Mouse (Mus musculus) lung, embryonic 14.5 days (tissue): ENCODE measurements at regions not wholly inside any gene's neighbourhood (a gene's known extent, or its start where the extent isn't known, plus 50 kb on each side); places are given as distances from the start of the nearest gene placed in this dataset.
"Not testable (repeated sequence)": the region's sequence is repeated elsewhere in the genome, so short reads cannot be mapped to it uniquely, and the experiment has no call there.

Experiments used
- ATAC-seq: fragments of 200-750 bp; cut with Nextera tagmentation; 2 replicates; pipeline ENCODE4 v1.8.0; 2017; ENCODE audit warnings: mild to moderate bottlenecking, moderate TSS enrichment, moderate library complexity; ENCODE audit not compliant: insufficient read depth
- DNase-seq: peaks from one replicate; pipeline ENCODE4 v3.0.0-alpha.2; 2015
- H3K27ac ChIP-seq: fragments of 300-500 bp; sonication (generic); 2 replicates; pipeline ENCODE4 v1.5.1; 2014; ENCODE audit warnings: low read depth, mild to moderate bottlenecking, moderate library complexity
- H3K27me3 ChIP-seq: fragments of 300-500 bp; sonication (generic); 2 replicates; pipeline ENCODE4 v1.6.1; 2014; ENCODE audit warnings: low read length, control low read depth; ENCODE audit not compliant: insufficient read depth
- H3K36me3 ChIP-seq: fragments of 300-500 bp; sonication (generic); 2 replicates; pipeline ENCODE4 v1.6.1; 2014; ENCODE audit warnings: control low read depth; ENCODE audit not compliant: insufficient read depth
- H3K4me1 ChIP-seq: fragments of 300-500 bp; sonication (generic); 2 replicates; pipeline ENCODE4 v1.6.1; 2014; ENCODE audit warnings: antibody characterized with exemption, control low read depth; ENCODE audit not compliant: insufficient read depth
- H3K4me2 ChIP-seq: fragments of 300-500 bp; sonication (generic); 2 replicates; pipeline ENCODE4 v1.6.1; 2014; ENCODE audit warnings: mild to moderate bottlenecking
- H3K4me3 ChIP-seq: fragments of 300-500 bp; sonication (generic); 2 replicates; pipeline ENCODE4 v1.5.1; 2014; ENCODE audit warnings: low read depth, low read length
- H3K9ac ChIP-seq: fragments of 300-500 bp; sonication (generic); 2 replicates; pipeline ENCODE4 v1.6.1; 2014
- H3K9me3 ChIP-seq: fragments of 300-500 bp; sonication (generic); 2 replicates; pipeline ENCODE4 v1.6.1; 2016; ENCODE audit warnings: low read depth, low read length, control low read depth
- CTCF ChIP-seq: IDR thresholded peaks from 2 replicates; pipeline ENCODE4 v1.5.1; 2016; ENCODE audit warnings: antibody characterized with exemption, low read depth
- WGBS: fragments of 180-500 bp; shearing (Covaris S2); extraction: QIAGEN DNeasy Blood & Tissue Kit; methylation state at CpG from one replicate; pipeline ENCODE4 v1.1.7; 2014; 5-methylcytosine and 5-hydroxymethylcytosine counted together

DNA sequence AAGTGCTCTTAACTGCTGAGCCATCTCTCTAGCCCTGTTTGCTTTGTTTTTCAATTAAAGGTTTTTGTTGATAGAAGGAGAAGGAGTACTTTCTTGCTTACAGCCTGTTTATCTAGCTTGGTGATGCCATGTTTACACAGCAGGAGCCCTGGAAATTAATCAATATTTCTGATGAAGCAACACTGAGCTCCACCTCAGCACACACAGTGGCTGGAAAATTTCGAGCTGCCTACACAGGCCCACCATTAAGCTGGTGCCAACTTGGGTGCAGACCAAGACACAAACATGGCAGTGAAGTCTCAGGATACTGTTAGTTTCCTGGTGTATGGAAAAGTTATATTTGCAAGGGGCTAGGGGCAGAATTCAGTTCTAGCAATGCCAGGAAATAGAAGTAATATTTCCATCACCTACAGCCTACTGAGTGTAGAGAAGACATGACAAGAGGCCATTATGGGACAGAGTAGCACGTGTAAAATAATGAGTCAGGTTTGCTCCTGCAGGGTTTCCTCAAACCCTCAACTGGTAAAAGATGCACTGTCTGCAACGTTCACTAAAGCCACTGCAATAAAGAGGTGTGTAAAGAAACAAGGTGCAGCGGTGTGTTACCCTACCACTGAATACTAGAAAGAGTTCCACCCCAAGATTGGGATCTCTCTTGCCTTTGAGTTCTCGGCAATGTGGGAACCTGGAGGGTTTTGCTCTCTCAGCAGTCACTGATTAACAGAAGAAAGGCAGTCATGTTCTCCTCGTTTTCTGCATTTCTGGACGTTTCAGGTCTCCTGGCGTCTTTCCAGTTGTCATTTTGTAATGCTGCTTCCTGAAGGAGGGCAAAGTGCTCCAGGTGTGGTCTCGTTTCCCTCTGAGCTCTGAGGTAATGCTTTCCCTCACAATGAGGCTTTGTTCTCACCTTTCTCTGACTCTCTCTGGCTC is 108.8 kb upstream of the Fhl2 start:
- H3K27ac ChIP-seq, result peak overlapping the region; percentile 76
- H3K27me3 ChIP-seq, result no peaks in the 10 kb centered on the region
- H3K9me3 ChIP-seq, result no peaks in the 10 kb centered on the region
- H3K36me3 ChIP-seq, result no peaks in the 10 kb centered on the region
- H3K4me2 ChIP-seq, result no peak overlapping the region
- H3K9ac ChIP-seq, result no peak overlapping the region
- H3K4me1 ChIP-seq, result no peaks in the 10 kb centered on the region
- DNase-seq (peak; percentile 81), ATAC-seq (peak; percentile 80; the same call in 1 of the 2 replicates)
- TF ChIP-seq CTCF, result no peak
- WGBS, result 48% methylated on average over 9 of the region's 9 CpGs
- H3K4me3 ChIP-seq, result no peak overlapping the region

DNA sequence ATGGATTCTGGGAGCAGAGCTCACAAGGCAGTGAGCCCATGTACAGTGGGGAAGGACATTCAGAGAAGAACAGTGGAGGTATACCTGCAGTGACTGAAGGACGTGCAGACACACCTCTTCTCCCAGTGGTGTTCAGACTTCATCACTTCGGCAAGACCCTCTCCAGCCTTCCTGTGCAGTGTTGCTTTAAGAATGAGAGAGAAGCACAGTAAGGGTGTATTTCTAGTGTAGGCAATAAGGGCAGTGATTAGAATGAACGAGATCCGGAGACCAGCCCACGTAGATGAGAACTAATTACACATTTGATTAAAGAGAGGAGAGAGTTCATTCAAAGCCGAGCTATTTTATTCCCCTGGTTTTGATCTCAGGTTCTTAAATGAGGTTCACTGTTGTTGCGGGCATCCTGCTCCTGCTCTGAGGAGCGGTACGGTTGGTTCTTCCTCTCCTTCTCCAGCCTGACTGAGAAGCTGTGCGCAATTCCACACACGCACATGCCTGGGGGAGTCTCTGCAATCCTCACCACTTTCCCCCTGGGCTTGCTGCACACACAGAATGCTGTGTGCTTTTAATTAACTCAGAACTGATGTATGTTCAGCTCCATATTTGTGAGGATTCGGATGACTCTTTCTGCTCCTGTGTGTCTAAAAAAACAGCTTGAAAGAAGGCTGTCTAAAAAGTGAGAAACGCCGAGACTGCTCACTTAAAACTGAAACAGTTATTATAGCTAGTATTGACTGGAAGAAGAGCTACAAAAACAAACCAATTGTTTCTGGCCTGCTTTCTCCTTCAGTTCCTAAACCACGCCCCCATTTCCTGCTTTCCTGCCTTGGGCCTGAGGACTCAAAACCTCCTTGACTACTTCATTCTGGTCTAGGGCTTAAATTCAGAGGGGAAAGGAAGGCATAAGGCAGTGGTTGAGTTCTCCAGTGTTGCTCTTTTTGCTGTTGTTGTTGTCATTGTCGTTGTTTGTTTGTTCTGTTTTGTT is 114.2 kb upstream of the Fhl2 start:
- Histone ChIP-seq H3K36me3 (no peaks in the 10 kb centered on the region), H3K4me1 (no peaks in the 10 kb centered on the region), H3K9me3 (no peaks in the 10 kb centered on the region), H3K9ac (no peak overlapping the region), H3K4me3 (no peak overlapping the region), H3K27me3 (no peaks in the 10 kb centered on the region), H3K4me2 (no peak overlapping the region), H3K27ac (peak overlapping the region; percentile 33; the same call in 1 of the 2 replicates)
- TF ChIP-seq CTCF, result no peak
- DNase-seq, result peak; percentile 64
- no peak for ATAC-seq
- 67% methylated on average over 16 of the region's 16 CpGs for WGBS

DNA sequence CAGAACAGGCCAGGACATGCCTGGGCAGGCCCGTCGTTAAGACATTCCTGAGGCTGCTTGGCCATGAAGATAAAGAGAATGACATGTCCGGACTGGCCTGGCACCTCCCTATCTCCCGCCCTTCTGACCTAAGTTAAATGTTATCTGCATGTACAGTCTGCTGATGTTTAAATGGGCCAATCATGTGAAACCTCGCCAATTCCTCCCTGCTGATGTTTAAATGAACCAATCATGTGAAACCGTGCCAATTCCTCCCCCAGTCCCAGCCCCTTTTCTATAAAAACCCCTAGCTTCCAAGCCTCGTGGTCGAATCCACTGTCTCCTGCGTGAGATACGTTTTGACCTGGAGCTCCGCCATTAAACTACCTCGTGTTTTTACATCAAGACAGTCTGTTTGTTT is 119.5 kb upstream of the Fhl2 start:
- H3K36me3 ChIP-seq, H3K9me3 ChIP-seq, H3K4me2 ChIP-seq, H3K9ac ChIP-seq, DNase-seq, H3K27me3 ChIP-seq, H3K4me1 ChIP-seq, ATAC-seq, H3K27ac ChIP-seq, H3K4me3 ChIP-seq: not testable (repeated sequence)
- WGBS, result 68% methylated on average over 12 of the region's 12 CpGs

DNA sequence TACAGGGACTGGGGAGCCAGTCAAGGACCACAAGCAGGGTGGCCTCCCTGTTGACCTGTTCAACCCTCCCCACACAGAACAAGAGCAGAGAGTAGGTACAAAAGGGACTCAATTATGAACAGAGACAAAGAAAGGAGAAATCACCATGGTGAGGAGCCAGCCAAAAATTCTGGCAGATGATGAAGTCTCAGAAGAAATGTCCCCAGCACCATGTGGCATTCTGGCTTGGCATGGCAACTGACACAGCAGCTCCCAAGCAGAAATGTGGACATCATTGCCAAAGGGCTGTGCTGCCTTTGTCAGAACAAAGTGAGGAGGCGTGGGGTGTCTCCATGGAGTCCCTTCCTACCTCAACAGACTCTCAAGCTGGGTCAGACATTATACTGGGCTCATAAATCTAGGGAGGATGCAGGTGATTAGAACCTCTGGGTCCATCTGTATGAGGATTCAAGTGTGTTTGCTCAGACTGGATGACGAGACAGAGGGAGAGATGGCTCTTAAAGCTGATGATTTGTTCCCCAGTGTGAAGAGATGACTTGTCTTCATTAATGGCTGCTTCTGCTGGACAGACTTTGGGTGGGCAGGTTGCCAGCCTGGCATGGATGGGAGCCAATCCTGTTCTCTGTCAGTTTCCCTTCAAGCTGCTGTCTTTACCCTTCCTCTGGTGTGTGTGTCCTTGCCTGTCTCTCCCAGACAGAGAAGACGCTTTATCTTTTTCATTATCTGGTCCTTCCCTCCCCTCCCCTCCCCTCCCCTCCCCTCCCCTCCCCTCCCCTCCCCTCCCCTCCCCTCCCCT is 120.5 kb upstream of the Fhl2 start:
- no peaks in the 10 kb centered on the region for H3K36me3 ChIP-seq
- no peak overlapping the region for H3K4me2 ChIP-seq
- H3K27me3 ChIP-seq, result no peaks in the 10 kb centered on the region
- H3K9me3 ChIP-seq, result no peaks in the 10 kb centered on the region
- WGBS, result 47% methylated on average over 3 of the region's 3 CpGs
- H3K4me3 ChIP-seq, result no peak overlapping the region
- no peak for TF ChIP-seq CTCF
- no peaks in the 10 kb centered on the region for H3K4me1 ChIP-seq
- DNase-seq, result no peak
- no peak overlapping the region for H3K9ac ChIP-seq
- no peak overlapping the region for H3K27ac ChIP-seq
- ATAC-seq, result peak; percentile 28; the same call in 1 of the 2 replicates

DNA sequence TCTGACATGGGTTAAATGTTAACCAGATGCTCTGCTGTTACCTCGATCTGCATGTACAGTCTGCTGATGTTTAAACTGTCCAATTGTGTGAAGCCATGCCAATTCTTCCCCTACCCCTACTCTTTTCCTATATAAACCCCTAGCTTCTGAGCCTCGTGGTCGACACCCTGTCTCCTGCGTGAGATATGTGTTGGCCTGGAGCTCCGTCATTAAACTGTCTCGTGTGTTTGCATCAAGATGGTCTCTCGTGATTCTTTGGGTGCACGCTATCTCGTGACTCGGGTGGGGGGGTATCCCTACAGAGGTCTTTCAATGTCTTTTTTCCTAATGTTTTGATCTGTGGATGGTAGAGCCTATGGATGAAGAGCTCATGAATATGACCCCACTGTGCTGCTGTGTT is 110.9 kb upstream of the Nck2 start:
- not testable (repeated sequence) for H3K27ac ChIP-seq, H3K27me3 ChIP-seq, H3K4me1 ChIP-seq, H3K36me3 ChIP-seq, H3K9ac ChIP-seq, H3K4me3 ChIP-seq, H3K4me2 ChIP-seq, H3K9me3 ChIP-seq, ATAC-seq
- peak; percentile 10 for DNase-seq
- 89% methylated on average over 10 of the region's 10 CpGs for WGBS

DNA sequence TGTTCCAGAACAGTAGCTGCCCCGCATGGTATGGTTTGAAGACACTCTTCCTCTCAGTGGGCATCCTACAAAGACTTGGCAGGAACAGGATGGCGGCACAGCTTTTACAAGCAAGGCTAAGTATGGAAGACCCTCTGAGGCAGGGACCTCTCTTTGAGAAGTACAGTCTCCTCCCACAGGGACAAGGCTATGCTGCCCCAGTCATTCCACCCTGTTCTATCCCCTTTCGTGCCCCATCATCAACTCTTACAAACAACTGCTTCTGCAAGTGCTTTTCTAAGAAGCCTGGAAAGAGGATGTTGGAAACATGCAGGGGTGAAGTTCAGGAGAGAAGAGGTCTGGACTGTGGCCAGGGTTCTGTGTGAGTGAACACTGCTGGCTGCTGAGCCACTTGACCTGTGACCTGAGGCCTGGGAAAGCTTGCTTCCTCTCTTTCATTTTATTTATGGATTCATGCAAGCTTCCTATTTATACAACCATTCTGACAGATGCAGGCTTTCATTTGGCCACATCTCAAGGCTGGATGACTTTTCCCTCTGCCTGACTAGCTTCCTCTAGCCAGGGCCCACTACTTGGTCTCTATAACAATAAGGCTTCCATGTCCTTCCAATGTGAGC is 107.1 kb upstream of the Nck2 start:
- peaks cover 7% of the 10 kb centered on the region for H3K4me1 ChIP-seq
- ATAC-seq (peak; percentile 89), DNase-seq (peak; percentile 96)
- H3K27ac ChIP-seq, result peak overlapping the region; percentile 69
- no peak overlapping the region for H3K4me2 ChIP-seq
- no peak for TF ChIP-seq CTCF
- no peak overlapping the region for H3K4me3 ChIP-seq
- H3K36me3 ChIP-seq, result no peaks in the 10 kb centered on the region
- H3K9me3 ChIP-seq, result peaks cover 8% of the 10 kb centered on the region; the same call in 1 of the 2 replicates
- 75% methylated on average over 3 of the region's 3 CpGs for WGBS
- no peak overlapping the region for H3K9ac ChIP-seq
- H3K27me3 ChIP-seq, result no peaks in the 10 kb centered on the region
